ENCODE assay signal across 14 mouse cellular contexts in genomic region chr13:48553511-48553910, GRCm38 (mm10). TPM values are rescaled to one million over a fixed set of nuclear protein-coding genes. Genes with fewer than 3 reads are reported as not detected.
DNase-seq lines count a peak whose midpoint lies in the region; ATAC-seq and TF ChIP-seq lines count a peak whose summit lies in the region.
"Had no signal": no experiment of that assay in that cellular context is flagged by ENCODE, and none has a peak within 500 bp of the region (broad histone marks: within the 10 kb centered on the region; RNA-seq: fewer than 3 reads in every experiment).

No protein-coding gene starts in this region.

- H3K36me3 ChIP-seq in heart, postnatal 0 days (replicated peaks; ENCODE audit: control insufficient read depth, insufficient read depth, low read length): no peaks in the 10 kb centered on the region
- no peaks in the 10 kb centered on the region for H3K36me3 ChIP-seq in lung, embryonic 15.5 days
- no peaks in the 10 kb centered on the region for H3K36me3 ChIP-seq in intestine, embryonic 15.5 days
- H3K36me3 ChIP-seq: embryonic facial prominence, embryonic 13.5 days; limb, embryonic 13.5 days had no signal

- TF ChIP-seq EP300 in heart, postnatal 0 days (IDR thresholded peaks at IDR 0.05; ENCODE audit: low read depth): no peak

- H3K27me3 ChIP-seq in heart, postnatal 0 days (ENCODE audit: control insufficient read depth, insufficient read depth, low read length): no peaks in the 10 kb centered on the region
- no peaks in the 10 kb centered on the region for H3K27me3 ChIP-seq in lung, embryonic 15.5 days
- no peaks in the 10 kb centered on the region for H3K27me3 ChIP-seq in intestine, embryonic 15.5 days (replicated peaks)
- H3K27me3 ChIP-seq: embryonic facial prominence, embryonic 13.5 days; limb, embryonic 13.5 days had no signal

- peak; percentile 59 for DNase-seq in adrenal gland, postnatal 10 days
- no peak for DNase-seq in adrenal gland, adult 8-10 months
- no peak for DNase-seq in heart, postnatal 0 days (ENCODE audit: low spot score)
- DNase-seq in heart, adult 11 months: no peak
- DNase-seq in lung, postnatal 25 days (ENCODE audit: low spot score): no peak
- DNase-seq in layer of hippocampus, postnatal 10 days (ENCODE audit: low spot score in 2 of 2): no peak
- DNase-seq: cerebellum, adult 18-20 months; gastrocnemius, adult 2 months; heart, postnatal 36 days; right cerebral cortex, postnatal 14 days had no signal

- H3K4me2 ChIP-seq in heart, postnatal 0 days (ENCODE audit: low read depth, low read length): no peak overlapping the region
- peak overlapping the region; percentile 69; the same call in 1 of the 2 replicates for H3K4me2 ChIP-seq in lung, embryonic 15.5 days
- H3K4me2 ChIP-seq in intestine, embryonic 15.5 days (replicated peaks): peak overlapping the region; percentile 57; the same call in 1 of the 2 replicates
- H3K4me2 ChIP-seq: limb, embryonic 13.5 days had no signal

- H3K9ac ChIP-seq in heart, postnatal 0 days (replicated peaks; ENCODE audit: low read depth, low read length): no peak overlapping the region
- no peak overlapping the region for H3K9ac ChIP-seq in lung, embryonic 15.5 days
- no peak overlapping the region for H3K9ac ChIP-seq in intestine, embryonic 15.5 days
- H3K9ac ChIP-seq: embryonic facial prominence, embryonic 13.5 days; limb, embryonic 13.5 days had no signal

- H3K27ac ChIP-seq in heart, postnatal 0 days (ENCODE audit: low read depth): 0 out of 2 replicates have a peak overlapping the region, but pooled peaks have one; percentile 88
- peak overlapping the region; percentile 99 for H3K27ac ChIP-seq in lung, embryonic 15.5 days
- peak overlapping the region; percentile 97 for H3K27ac ChIP-seq in intestine, embryonic 15.5 days

- no peak for ATAC-seq in heart, postnatal 0 days (ENCODE audit: insufficient read depth, low read depth)
- ATAC-seq in lung, embryonic 15.5 days (ENCODE audit: borderline replicate concordance, extremely low read depth, low FRiP score, low TSS enrichment): no peak
- no peak for ATAC-seq in intestine, embryonic 15.5 days

- peaks cover 12% of the 10 kb centered on the region for H3K4me1 ChIP-seq in heart, postnatal 0 days (ENCODE audit: control insufficient read depth, insufficient read depth)
- H3K4me1 ChIP-seq in lung, embryonic 15.5 days: peaks cover 28% of the 10 kb centered on the region
- peaks cover 10% of the 10 kb centered on the region; the same call in 1 of the 2 replicates for H3K4me1 ChIP-seq in intestine, embryonic 15.5 days (replicated peaks)

- no peak overlapping the region for H3K4me3 ChIP-seq in heart, postnatal 0 days (ENCODE audit: low read depth, low read length)
- H3K4me3 ChIP-seq in lung, embryonic 15.5 days: no peak overlapping the region
- H3K4me3 ChIP-seq in intestine, embryonic 15.5 days (replicated peaks): no peak overlapping the region
- H3K4me3 ChIP-seq: embryonic facial prominence, embryonic 13.5 days; limb, embryonic 13.5 days had no signal

- H3K9me3 ChIP-seq in heart, postnatal 0 days (replicated peaks; ENCODE audit: control insufficient read depth, low read length): no peaks in the 10 kb centered on the region
- H3K9me3 ChIP-seq in lung, embryonic 15.5 days: no peaks in the 10 kb centered on the region
- H3K9me3 ChIP-seq in intestine, embryonic 15.5 days: no peaks in the 10 kb centered on the region
- H3K9me3 ChIP-seq: embryonic facial prominence, embryonic 13.5 days; limb, embryonic 13.5 days had no signal

- no peak for TF ChIP-seq CTCF in heart, postnatal 0 days (IDR thresholded peaks at IDR 0.05; ENCODE audit: low read depth)

- WGBS in heart, postnatal 0 days: 53% methylated on average over 5 of the region's 5 CpGs
- WGBS in lung, embryonic 15.5 days: 39% methylated on average over 5 of the region's 5 CpGs
- 42% methylated on average over 5 of the region's 5 CpGs for WGBS in intestine, embryonic 15.5 days

RNA-seq across cellular contexts. Expression of gene A830005F24Rik, which starts 40.1 kb away (rescaled TPM):
- under 1 TPM in 1 of 2 experiments, not detected in 1; 0.39 TPM for total RNA-seq in adrenal gland, postnatal 10 days (2021)
- total RNA-seq in adrenal gland, adult 8-10 months (2022): not detected
- not detected in 2 replicates for total RNA-seq in heart, postnatal 0 days (2014; rRNA removed; ENCODE audit: low replicate concordance)
- polyA plus RNA-seq in heart, postnatal 0 days (2015; fragmentation: Nextera tagmentation; extraction: Ambion mirVana): 0.20 and 0.21 TPM in 2 replicates
- polyA plus RNA-seq in lung, embryonic 15.5 days (2015; fragmentation: Nextera tagmentation; extraction: Ambion mirVana): 0.79 and 1.1 TPM in 2 replicates
- 0.37 and 0.99 TPM in 2 replicates for polyA plus RNA-seq in intestine, embryonic 15.5 days (2015; fragmentation: Nextera tagmentation; extraction: Ambion mirVana)
- total RNA-seq in layer of hippocampus, postnatal 10 days (2021): 1 to 10 TPM; 1.8 to 1.9 TPM
- total RNA-seq: heart, postnatal 36 days had no signal

RNA-seq across cellular contexts. Expression of gene Zfp169, which starts 40.3 kb away (rescaled TPM):
- total RNA-seq in adrenal gland, postnatal 10 days (2021): 1 to 10 TPM; 5.9 to 8.4 TPM
- total RNA-seq in adrenal gland, adult 8-10 months (2022): 10 to 100 TPM; 11.3 to 13.7 (median 12.7) TPM
- 3.8 and 4.3 TPM in 2 replicates for total RNA-seq in heart, postnatal 0 days (2014; rRNA removed; ENCODE audit: low replicate concordance)
- 0.93 and 1.0 TPM in 2 replicates for polyA plus RNA-seq in heart, postnatal 0 days (2015; fragmentation: Nextera tagmentation; extraction: Ambion mirVana)
- polyA plus RNA-seq in lung, embryonic 15.5 days (2015; fragmentation: Nextera tagmentation; extraction: Ambion mirVana): 3.6 and 3.7 TPM in 2 replicates
- polyA plus RNA-seq in intestine, embryonic 15.5 days (2015; fragmentation: Nextera tagmentation; extraction: Ambion mirVana): 3.0 and 3.1 TPM in 2 replicates
- 10 to 100 TPM; 18.2 to 19.6 TPM for total RNA-seq in layer of hippocampus, postnatal 10 days (2021)
